Mouse (Mus musculus) T-helper 1 cell (primary cell): ENCODE data around the gene Hba-a1.
"Not testable (repeated sequence)": the region's sequence is repeated elsewhere in the genome, so short reads cannot be mapped to it uniquely, and the experiment has no call there.

Experiments
- in situ Hi-C: fragments of 300-600 bp; cut with MboI, MseI; formaldehyde crosslinking; loops from one replicate; pipeline ENCODE4 v1.15.1; 2025; ENCODE audit warnings: high pct_unique_total_duplicates

The Hba-a1 gene

DNA sequence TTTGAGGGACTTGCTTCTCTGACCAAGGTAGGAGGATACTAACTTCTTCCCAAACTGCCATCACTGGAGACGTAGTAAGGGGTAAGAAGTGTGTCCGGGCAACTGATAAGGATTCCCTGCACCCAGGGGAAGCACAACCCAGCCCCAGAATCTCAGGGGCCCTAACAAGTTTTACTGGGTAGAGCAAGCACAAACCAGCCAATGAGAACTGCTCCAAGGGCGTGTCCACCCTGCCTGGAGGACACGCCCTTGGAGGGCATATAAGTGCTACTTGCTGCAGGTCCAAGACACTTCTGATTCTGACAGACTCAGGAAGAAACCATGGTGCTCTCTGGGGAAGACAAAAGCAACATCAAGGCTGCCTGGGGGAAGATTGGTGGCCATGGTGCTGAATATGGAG lies 12.9 kb downstream of the Hba-a1 start, which contains the start of gene Hba-a2:
TSS of gene Hba-a2 (plus strand) at position 287 of the 400 bp plus-strand sequence.
- in situ Hi-C loops: not testable (repeated sequence)

- in situ Hi-C loops: not testable (repeated sequence)
Measured at GRCm38 (mm10) chr11:32297417-32297816, 14.1 kb downstream of the Hba-a1 start.

DNA sequence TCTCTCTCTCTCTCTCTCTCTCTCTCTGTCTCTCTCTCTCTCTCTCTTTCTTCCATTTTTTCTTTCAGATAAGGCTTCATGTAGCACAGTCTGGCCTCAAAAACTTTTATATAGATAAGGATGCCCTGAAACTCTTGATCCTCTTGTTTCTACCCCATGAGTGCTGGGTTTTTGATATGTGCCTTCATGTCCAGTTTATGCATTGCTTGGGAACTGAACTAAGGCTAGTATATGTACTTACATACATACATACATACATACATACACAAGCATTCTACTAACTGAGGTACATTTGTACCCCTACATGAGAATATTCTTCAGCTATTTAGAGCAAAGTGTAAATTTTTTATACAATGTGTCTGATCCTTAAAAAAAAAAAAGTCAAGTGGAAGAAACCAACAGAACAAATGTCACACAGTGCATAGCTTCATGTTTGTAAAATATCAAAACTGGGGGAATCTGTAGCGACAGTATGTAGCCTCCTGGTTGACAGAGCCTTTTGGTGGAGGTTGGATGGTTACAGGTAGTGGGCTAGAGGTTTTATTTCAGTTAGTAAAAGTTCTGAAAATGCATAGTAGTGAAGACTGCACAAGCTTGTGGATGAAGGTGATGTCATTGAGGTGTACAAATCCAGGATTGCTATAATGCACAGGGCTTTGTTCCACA lies 14.7 kb downstream of the Hba-a1 start:
- in situ Hi-C loops: no loop called here

DNA sequence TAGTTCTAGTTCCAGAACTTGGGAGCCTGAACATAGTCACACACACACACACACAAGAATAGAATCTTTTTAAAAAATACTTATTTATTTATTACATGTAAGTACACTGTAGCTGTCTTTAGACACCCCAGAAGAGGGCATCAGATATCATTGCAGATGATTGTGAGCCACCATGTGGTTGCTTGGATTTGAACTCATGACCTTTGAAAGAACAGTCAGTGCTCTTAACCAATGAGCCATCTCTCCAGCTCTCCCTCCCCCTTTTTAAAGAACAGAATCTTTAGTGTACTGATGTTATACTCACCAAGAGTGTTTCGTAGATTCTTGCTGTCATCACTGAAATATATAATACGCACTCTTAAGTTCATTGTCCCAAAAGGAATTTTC lies 15.2 kb downstream of the Hba-a1 start:
- in situ Hi-C loops: no loop called here

DNA sequence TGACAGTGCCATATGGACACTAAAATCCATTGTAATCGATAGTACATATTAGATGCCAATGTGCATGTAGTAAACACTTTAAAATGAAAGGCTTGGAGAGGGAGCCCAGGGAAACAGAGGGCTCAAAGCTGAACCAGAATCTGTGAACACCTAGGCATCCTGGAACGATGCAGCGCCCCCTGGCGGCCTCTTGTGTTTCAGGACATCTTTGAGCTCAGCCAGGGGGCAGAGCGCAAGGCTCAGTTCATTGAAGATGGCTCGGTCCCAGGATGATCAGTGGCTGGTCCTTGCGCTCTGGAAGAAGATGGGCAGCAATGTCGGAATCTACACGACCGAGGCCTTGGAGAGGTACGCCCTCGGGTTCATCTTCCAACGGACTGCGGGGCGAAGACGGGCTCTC lies 16.6 kb downstream of the Hba-a1 start, which contains the start of gene Hbq1a:
TSS of gene Hbq1a (plus strand) at position 205 of the 400 bp plus-strand sequence.
- in situ Hi-C loops: not testable (repeated sequence)

GRCm38 (mm10) chr11:32300279-32301267 lies 17.3 kb downstream of the Hba-a1 start:
- in situ Hi-C loops: no loop called here

- in situ Hi-C loops: no loop called here
Measured at GRCm38 (mm10) chr11:32301506-32301905, 18.2 kb downstream of the Hba-a1 start.

DNA sequence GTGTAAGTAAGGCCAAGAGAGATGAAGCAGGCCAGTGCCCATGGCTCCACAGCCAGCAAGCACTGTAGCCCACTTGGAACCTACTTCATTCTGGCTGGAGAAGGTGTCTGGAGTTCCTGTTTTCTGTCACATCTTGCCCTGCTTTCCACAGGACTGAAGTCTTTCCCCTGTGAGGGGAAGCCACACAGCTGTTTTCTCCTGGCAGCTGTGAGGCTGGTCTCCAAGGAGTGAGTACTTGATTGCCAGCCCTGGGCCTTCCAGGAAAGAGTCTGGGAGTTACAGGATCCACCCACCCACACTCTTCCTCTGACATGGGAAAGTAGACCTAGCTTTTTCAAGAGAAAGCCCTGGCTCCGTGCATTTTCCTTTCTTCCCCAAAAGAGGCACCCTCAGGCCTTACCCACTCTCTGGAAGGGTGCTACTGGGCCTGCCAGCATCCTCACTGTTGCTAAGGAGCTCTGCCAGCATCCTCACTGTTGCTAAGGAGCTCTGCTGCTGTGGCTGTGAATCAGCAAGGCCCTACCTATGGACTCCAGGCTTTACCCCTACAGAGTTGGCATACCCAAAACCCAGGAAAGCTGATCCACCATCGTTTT lies 19.6 kb downstream of the Hba-a1 start:
- in situ Hi-C loops: no loop called here

DNA sequence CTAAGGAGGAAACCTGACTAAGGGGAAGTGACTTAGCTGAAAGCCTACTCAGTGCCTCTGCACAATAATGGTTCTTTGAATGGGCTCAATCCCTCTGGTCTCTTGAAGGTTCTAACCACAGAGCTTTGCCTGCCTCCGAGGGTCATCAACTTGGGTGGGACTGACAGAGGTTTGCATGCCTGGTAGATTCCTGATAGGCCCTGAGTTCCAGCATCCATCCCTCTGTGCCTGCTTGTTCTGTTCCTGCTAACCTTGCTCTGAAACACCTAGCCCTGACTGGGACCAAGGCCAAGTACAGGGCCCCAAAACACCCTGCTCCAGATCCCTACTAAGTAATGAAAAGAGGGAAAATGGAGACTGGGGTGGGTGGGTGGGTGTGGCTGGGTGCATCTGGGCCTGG lies 20.1 kb downstream of the Hba-a1 start:
- in situ Hi-C loops: no loop called here

DNA sequence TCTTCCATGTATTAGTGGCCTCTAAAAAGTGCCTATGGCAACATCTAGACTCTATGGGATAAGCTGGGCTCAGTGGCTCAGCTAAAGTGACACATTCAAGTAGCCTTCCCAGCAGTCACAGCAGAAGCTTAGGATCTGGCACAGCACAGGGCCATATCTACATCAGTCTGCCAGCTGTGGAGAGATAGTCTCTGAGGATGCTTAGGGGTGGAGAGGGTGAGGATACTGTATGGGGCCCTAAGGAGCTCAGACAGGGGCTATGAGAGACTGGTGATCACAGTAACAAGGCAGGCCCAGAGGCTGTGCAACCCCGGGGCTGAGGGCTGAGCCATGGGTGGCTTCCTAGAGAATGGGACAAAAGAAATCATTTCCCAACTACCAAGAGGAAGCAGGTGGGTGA lies 23.7 kb downstream of the Hba-a1 start:
- in situ Hi-C loops: no loop called here

DNA sequence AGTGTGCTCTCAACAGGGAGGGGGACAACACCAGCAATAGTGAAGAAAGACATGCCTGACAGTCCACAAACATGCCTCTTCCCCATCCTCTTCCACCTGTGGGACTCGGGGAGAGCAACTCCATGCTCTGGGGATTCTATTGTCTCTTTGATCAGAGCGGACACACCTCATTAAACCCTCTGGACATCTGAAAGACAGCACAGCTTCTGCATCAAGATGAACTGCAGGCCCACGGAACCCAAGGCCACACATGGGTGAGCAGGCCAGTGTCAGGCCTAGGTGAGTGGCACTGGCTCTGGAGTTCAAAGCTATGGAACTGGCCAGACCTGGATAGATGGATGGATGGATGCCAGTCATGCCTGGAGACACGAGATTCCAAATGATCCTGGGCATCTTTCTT lies 26.1 kb downstream of the Hba-a1 start:
- in situ Hi-C loops: no loop called here

DNA sequence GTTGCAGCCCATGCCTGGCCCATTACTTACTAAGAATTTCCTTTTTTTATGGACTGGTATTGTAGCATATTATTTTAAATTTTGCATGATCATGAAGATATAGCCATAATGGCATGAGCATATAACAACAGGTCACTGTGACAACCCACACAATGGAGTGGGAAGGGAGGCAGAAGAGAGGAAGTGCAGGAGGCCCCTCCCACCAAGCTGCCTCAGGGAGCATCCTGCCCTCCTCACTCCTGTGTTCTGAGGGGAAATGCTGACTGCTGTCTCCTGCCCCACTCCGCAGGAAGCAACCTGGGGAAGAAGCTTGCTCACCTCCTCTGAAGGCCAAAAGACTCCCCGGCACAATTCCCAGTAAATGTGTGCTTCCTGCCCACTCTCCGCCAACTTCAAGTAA lies 26.6 kb downstream of the Hba-a1 start:
- in situ Hi-C loops: no loop called here

- in situ Hi-C loops: loop anchor here (5.0 kb wide), 1 partner anchor 464 kb away; no protein-coding TSS in a partner anchor
Measured at GRCm38 (mm10) chr11:32316009-32316408, 32.7 kb downstream of the Hba-a1 start.

- in situ Hi-C loops: no loop called here
Measured at GRCm38 (mm10) chr11:32320507-32321195, 37.3 kb downstream of the Hba-a1 start.

DNA sequence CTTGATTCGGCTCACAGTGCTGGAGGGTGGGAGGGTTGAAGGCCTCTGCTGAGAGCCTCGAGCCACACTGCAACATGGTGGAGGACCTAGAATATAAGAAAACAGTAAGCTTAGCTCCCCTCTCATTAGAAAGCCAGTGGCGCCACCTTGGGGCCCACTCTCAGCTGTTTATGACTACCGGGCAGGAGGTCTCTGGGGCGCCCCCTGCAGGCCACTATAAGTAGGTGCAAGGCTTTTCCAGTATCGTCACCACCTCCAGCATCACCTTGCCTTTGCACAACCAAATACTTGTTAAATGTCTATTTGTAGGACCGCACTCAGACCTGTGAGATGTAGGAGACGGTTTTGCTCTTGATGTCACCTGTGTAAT lies 37.9 kb downstream of the Hba-a1 start:
- in situ Hi-C loops: no loop called here

- in situ Hi-C loops: no loop called here
Measured at GRCm38 (mm10) chr11:32324609-32325008, 41.3 kb downstream of the Hba-a1 start.

GRCm38 (mm10) chr11:32331075-32331474 lies 47.8 kb downstream of the Hba-a1 start:
- in situ Hi-C loops: loop anchor here (10.0 kb wide), 1 partner anchor 264 kb away; no protein-coding TSS in a partner anchor

DNA sequence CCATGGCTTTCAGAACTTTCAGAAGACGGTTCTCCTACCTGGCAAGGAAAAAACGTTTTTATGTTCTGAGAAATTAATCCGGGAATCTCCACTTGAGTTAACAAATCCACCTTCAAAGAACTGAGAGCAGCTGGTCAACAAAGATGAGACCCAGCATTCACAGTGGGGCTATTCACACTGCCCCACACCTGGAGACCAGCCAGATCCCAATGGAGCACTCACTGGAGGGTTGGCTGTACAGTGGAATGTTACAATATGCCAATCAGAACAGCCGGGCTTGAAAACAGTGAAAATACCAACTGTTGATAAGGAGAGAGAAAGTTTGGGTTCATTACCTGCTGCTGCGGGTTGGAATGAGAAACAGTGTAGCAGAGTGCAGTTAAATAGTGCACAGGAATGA lies 48.5 kb downstream of the Hba-a1 start:
- in situ Hi-C loops: loop anchor here (10.0 kb wide), 1 partner anchor 263 kb away; no protein-coding TSS in a partner anchor

- in situ Hi-C loops: loop anchor here (10.0 kb wide), 1 partner anchor 262 kb away; no protein-coding TSS in a partner anchor
Measured at GRCm38 (mm10) chr11:32333235-32333634, 49.9 kb downstream of the Hba-a1 start.
